Mouse (Mus musculus) small intestine, adult 10 weeks (tissue): Measurements from ENCODE around the gene Spink4. TPM values are rescaled to one million over a fixed set of nuclear protein-coding genes. Genes with fewer than 3 reads are reported as not detected.

Experiments used
- polyA plus RNA-seq: library from polyadenylated mRNA; stranded (reverse); fragments of 350-450 nt; fragmentation: Illumina TruSeq; extraction: RNeasy Lipid Tissue Mini Kit (QIAGEN cat#74804); gene quantifications from one replicate; pipeline ENCODE4 v1.2.3, GENCODE M21; 2014; ENCODE audit warnings: low replicate concordance

Gene Spink4
- polyA plus RNA-seq = 63.6 TPM

DNA sequence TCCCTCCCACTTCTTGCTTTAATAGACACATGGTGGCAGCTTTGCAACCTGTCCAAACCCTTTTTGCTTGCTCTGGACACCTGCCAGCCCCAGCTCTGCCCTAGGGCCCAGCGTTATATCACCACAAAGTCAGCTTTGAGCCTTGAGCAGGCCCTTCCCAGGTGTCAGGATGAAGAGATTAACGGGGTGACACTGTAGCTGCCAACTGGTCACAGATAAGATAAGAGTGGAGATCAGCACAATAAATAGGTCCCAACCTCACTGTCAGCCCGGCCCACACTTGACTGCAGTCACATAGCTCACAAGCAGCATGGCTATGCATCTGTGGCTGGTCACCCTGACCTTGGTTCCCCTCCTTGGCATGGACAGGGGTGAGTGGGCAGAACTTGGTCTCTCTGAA, at the start of gene Spink4:
TSS of gene Spink4 (plus strand) at position 268 of the 400 bp plus-strand sequence.

DNA sequence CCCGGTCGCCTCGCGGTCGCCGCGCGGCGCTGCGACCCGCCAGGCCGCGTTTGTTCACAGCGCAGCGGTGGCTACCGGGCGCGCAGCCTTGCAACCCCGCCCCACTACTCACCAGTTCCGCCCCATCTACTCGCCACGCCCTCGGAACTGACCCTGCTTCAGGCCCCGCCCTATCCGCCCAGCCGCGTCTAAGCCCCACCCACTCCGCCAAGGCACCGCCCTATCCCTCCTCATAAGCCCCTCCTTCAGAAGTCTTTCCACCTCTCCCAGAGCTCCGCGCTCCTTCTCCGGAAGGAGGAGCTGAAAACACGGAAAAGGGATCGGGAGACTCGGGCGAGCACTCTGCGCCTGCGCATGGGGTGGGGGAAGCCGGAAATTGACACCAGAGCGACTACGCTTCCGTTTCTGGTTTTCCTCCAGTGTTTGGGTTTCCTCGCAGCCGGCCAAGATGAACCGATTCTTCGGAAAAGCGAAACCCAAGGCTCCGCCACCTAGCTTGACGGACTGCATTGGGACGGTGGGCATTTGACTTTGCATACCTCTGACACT, 28.4 kb downstream of the Spink4 start, which contains the start of the genes Bag1 and Chmp5:
TSS of gene Bag1 (minus strand) at position 135 of the 549 bp plus-strand sequence.
TSS of gene Chmp5 (plus strand) at position 248 of the 549 bp plus-strand sequence.

DNA sequence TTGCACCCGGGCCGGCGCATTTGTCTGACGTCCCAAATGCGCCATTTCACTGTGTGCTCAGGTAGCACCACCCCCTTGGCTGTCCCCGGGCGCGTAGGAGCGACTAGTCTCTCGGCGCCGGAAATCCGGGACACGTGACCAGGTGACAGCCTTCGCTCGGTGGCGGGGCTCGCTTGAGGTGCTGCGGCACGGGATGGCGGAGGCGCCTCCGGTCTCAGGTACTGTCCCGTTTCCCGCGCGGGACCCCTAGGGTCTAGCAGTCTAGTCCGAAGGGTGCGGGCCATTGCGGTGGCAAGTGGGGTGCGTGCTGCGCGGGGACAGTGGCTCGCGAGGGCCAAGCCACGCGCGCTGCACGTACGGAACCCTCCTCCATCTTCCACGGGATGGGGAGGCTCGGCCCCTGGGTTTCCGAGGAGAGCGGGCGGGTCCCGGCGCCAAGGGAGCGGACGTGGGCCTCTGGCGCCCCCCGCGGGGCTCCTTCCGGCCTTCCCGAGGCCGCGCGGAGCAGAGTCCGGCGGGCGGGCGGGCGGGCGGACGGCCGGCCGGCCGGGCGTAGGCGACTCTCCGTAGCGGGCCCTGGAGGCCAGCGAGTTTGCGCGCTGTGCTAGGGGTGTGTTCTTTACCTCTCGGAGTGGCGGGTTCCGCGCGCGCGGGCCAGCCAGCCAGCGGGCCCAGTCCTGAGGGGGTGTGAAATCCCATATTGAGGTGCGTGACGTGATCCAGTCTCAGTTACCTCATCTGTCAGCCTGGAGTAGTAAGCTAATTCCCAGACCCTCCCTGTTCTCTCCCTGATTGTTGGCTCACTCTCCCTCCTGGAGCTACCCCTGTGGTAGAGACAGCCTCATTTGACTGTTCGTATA, 51.2 kb downstream of the Spink4 start, which contains the start of gene Nfx1:
TSS of gene Nfx1 (plus strand) at position 65 of the 860 bp plus-strand sequence.

Other genes with a start within 250 kb of the Spink4 start
- gene Aptx, start 216.9 kb upstream of the Spink4 start, polyA plus RNA-seq = 3.7 TPM
- gene Dnaja1, start 197.9 kb upstream of the Spink4 start, polyA plus RNA-seq = 805 TPM
- gene Smu1, start 162.1 kb upstream of the Spink4 start, polyA plus RNA-seq = 146 TPM
- 53.0 TPM for gene B4galt1, start 66.0 kb upstream of the Spink4 start, polyA plus RNA-seq
- gene Bag1, start 28.2 kb downstream of the Spink4 start, polyA plus RNA-seq = 503 TPM
- gene Chmp5, start 28.4 kb downstream of the Spink4 start, polyA plus RNA-seq = 243 TPM
- 40.5 TPM for gene Nfx1, start 50.9 kb downstream of the Spink4 start, polyA plus RNA-seq
- gene Aqp7, start 128.1 kb downstream of the Spink4 start, polyA plus RNA-seq = 16.7 TPM
- 11.1 TPM for gene Aqp3, start 178.1 kb downstream of the Spink4 start, polyA plus RNA-seq
- 0.52 TPM for gene Nol6, start 204.4 kb downstream of the Spink4 start, polyA plus RNA-seq
- 102 TPM for gene Ube2r2, start 215.7 kb downstream of the Spink4 start, polyA plus RNA-seq